Mouse (Mus musculus) hindbrain, embryonic 10.5 days (tissue): ENCODE measurements at regions not wholly inside any gene's neighbourhood (a gene's known extent, or its start where the extent isn't known, plus 50 kb on each side); places are given as distances from the start of the nearest gene placed in this dataset.

Experiments used
- DNase-seq: peaks from one replicate; pipeline ENCODE4 v3.0.0-alpha.2; 2017; ENCODE audit warnings: low spot score
- H3K27ac ChIP-seq: fragments of 300-500 bp; sonication (generic); 2 replicates; pipeline ENCODE4 v1.5.1; 2016; ENCODE audit warnings: mild to moderate bottlenecking, moderate library complexity
- H3K27me3 ChIP-seq: fragments of 300-500 bp; sonication (generic); 2 replicates; pipeline ENCODE4 v1.6.1; 2016; ENCODE audit warnings: mild to moderate bottlenecking; ENCODE audit not compliant: poor library complexity, insufficient read depth, severe bottlenecking
- H3K36me3 ChIP-seq: fragments of 300-500 bp; sonication (generic); 2 replicates; pipeline ENCODE4 v1.6.1; 2016; ENCODE audit warnings: mild to moderate bottlenecking, moderate library complexity
- H3K4me1 ChIP-seq: fragments of 300-500 bp; sonication (generic); replicated peaks from 2 replicates; pipeline ENCODE4 v1.6.1; 2016; ENCODE audit warnings: mild to moderate bottlenecking
- H3K4me3 ChIP-seq: fragments of 300-500 bp; sonication (generic); 2 replicates; pipeline ENCODE4 v1.5.1; 2016; ENCODE audit warnings: mild to moderate bottlenecking, moderate library complexity
- H3K9me3 ChIP-seq: fragments of 300-500 bp; sonication (generic); 2 replicates; pipeline ENCODE4 v1.6.1; 2016; ENCODE audit warnings: mild to moderate bottlenecking, moderate library complexity
- WGBS: fragments of 180-500 bp; shearing (Covaris S2); methylation state at CpG from one replicate; pipeline ENCODE4 v1.1.7; 2016; 5-methylcytosine and 5-hydroxymethylcytosine counted together

GRCm38 (mm10) chr1:137256294-137256693, 296.0 kb upstream of the Nr5a2 start:
- no peak overlapping the region for H3K4me3 ChIP-seq
- DNase-seq: no peak
- no peaks in the 10 kb centered on the region for H3K27me3 ChIP-seq
- H3K27ac ChIP-seq: no peak overlapping the region
- peaks cover 5% of the 10 kb centered on the region; the same call in 1 of the 2 replicates for H3K9me3 ChIP-seq
- no peaks in the 10 kb centered on the region for H3K36me3 ChIP-seq
- H3K4me1 ChIP-seq: peaks cover 18% of the 10 kb centered on the region
- 95% methylated on average over 3 of the region's 3 CpGs for WGBS

- Histone ChIP-seq H3K36me3 (no peaks in the 10 kb centered on the region), H3K27me3 (no peaks in the 10 kb centered on the region), H3K27ac (peak overlapping the region; percentile 75; the same call in 1 of the 2 replicates), H3K4me3 (no peak overlapping the region), H3K9me3 (peaks cover 5% of the 10 kb centered on the region; the same call in 1 of the 2 replicates), H3K4me1 (peaks cover 14% of the 10 kb centered on the region)
- DNase-seq: peak; percentile 25
Measured at GRCm38 (mm10) chr1:137255041-137255440, 294.8 kb upstream of the Nr5a2 start.

- Histone ChIP-seq H3K4me3 (no peak overlapping the region), H3K27me3 (no peaks in the 10 kb centered on the region), H3K4me1 (peaks cover 11% of the 10 kb centered on the region), H3K27ac (peak overlapping the region; percentile 75; the same call in 1 of the 2 replicates), H3K36me3 (no peaks in the 10 kb centered on the region), H3K9me3 (peaks cover 5% of the 10 kb centered on the region; the same call in 1 of the 2 replicates)
- no peak for DNase-seq
- 88% methylated on average over 1 of the region's 1 CpGs for WGBS
Measured at GRCm38 (mm10) chr1:137254634-137255033, 294.4 kb upstream of the Nr5a2 start.

GRCm38 (mm10) chr1:137227098-137227485, 266.8 kb upstream of the Nr5a2 start:
- Histone ChIP-seq H3K27me3 (peaks cover 12% of the 10 kb centered on the region; the same call in 1 of the 2 replicates), H3K4me1 (no peaks in the 10 kb centered on the region; the same call in 1 of the 2 replicates), H3K27ac (no peak overlapping the region), H3K36me3 (no peaks in the 10 kb centered on the region), H3K4me3 (no peak overlapping the region), H3K9me3 (peaks cover 3% of the 10 kb centered on the region; the same call in 1 of the 2 replicates)
- 75% methylated on average over 4 of the region's 4 CpGs for WGBS
- no peak for DNase-seq

GRCm38 (mm10) chr1:137226479-137227097, 266.3 kb upstream of the Nr5a2 start:
- peaks cover 12% of the 10 kb centered on the region; the same call in 1 of the 2 replicates for H3K27me3 ChIP-seq
- H3K4me3 ChIP-seq: no peak overlapping the region
- no peak for DNase-seq
- H3K36me3 ChIP-seq: no peaks in the 10 kb centered on the region
- H3K9me3 ChIP-seq: peaks cover 3% of the 10 kb centered on the region; the same call in 1 of the 2 replicates
- peaks cover 5% of the 10 kb centered on the region for H3K4me1 ChIP-seq
- WGBS: 79% methylated on average over 6 of the region's 6 CpGs
- H3K27ac ChIP-seq: no peak overlapping the region

- Histone ChIP-seq H3K4me1 (peaks cover 16% of the 10 kb centered on the region), H3K27ac (no peak overlapping the region), H3K9me3 (no peaks in the 10 kb centered on the region; the same call in 1 of the 2 replicates), H3K4me3 (no peak overlapping the region), H3K36me3 (no peaks in the 10 kb centered on the region), H3K27me3 (peaks cover 12% of the 10 kb centered on the region; the same call in 1 of the 2 replicates)
- DNase-seq: peak; percentile 42
- 31% methylated on average over 3 of the region's 3 CpGs for WGBS
Measured at GRCm38 (mm10) chr1:137225418-137225817, 265.2 kb upstream of the Nr5a2 start.

GRCm38 (mm10) chr1:137223052-137223451, 262.8 kb upstream of the Nr5a2 start:
- DNase-seq: no peak
- H3K36me3 ChIP-seq: no peaks in the 10 kb centered on the region
- peaks cover 12% of the 10 kb centered on the region; the same call in 1 of the 2 replicates for H3K27me3 ChIP-seq
- H3K9me3 ChIP-seq: no peaks in the 10 kb centered on the region; the same call in 1 of the 2 replicates
- 62% methylated on average over 10 of the region's 10 CpGs for WGBS
- H3K4me1 ChIP-seq: peaks cover 32% of the 10 kb centered on the region
- H3K4me3 ChIP-seq: no peak overlapping the region
- no peak overlapping the region for H3K27ac ChIP-seq

- H3K9me3 ChIP-seq: no peaks in the 10 kb centered on the region
- H3K4me1 ChIP-seq: peaks cover 32% of the 10 kb centered on the region
- no peaks in the 10 kb centered on the region for H3K36me3 ChIP-seq
- peak overlapping the region; percentile 76 for H3K27ac ChIP-seq
- H3K4me3 ChIP-seq: peak overlapping the region; percentile 46
- peaks cover 12% of the 10 kb centered on the region; the same call in 1 of the 2 replicates for H3K27me3 ChIP-seq
- 12% methylated on average over 25 of the region's 25 CpGs for WGBS
- peak; percentile 52 for DNase-seq
Measured at GRCm38 (mm10) chr1:137221087-137222057, 261.1 kb upstream of the Nr5a2 start.

GRCm38 (mm10) chr1:137220226-137220625, 260.0 kb upstream of the Nr5a2 start:
- Histone ChIP-seq H3K4me3 (no peak overlapping the region), H3K27me3 (peaks cover 12% of the 10 kb centered on the region; the same call in 1 of the 2 replicates), H3K27ac (peak overlapping the region; percentile 50), H3K9me3 (no peaks in the 10 kb centered on the region), H3K4me1 (peaks cover 32% of the 10 kb centered on the region), H3K36me3 (no peaks in the 10 kb centered on the region)
- 52% methylated on average over 6 of the region's 6 CpGs for WGBS
- DNase-seq: peak; percentile 51

GRCm38 (mm10) chr1:137218611-137219010, 258.4 kb upstream of the Nr5a2 start:
- Histone ChIP-seq H3K9me3 (no peaks in the 10 kb centered on the region), H3K4me3 (no peak overlapping the region), H3K27ac (no peak overlapping the region), H3K27me3 (peaks cover 5% of the 10 kb centered on the region; the same call in 1 of the 2 replicates), H3K36me3 (no peaks in the 10 kb centered on the region), H3K4me1 (peaks cover 32% of the 10 kb centered on the region)
- DNase-seq: no peak
- 84% methylated on average over 11 of the region's 11 CpGs for WGBS

GRCm38 (mm10) chr1:137218096-137218495, 257.8 kb upstream of the Nr5a2 start:
- peaks cover 5% of the 10 kb centered on the region; the same call in 1 of the 2 replicates for H3K27me3 ChIP-seq
- no peak for DNase-seq
- H3K4me1 ChIP-seq: peaks cover 32% of the 10 kb centered on the region
- no peak overlapping the region for H3K4me3 ChIP-seq
- WGBS: 70% methylated on average over 4 of the region's 4 CpGs
- no peak overlapping the region for H3K27ac ChIP-seq
- no peaks in the 10 kb centered on the region for H3K9me3 ChIP-seq
- no peaks in the 10 kb centered on the region for H3K36me3 ChIP-seq

- WGBS: 95% methylated on average over 5 of the region's 5 CpGs
- Histone ChIP-seq H3K27ac (no peak overlapping the region), H3K9me3 (no peaks in the 10 kb centered on the region), H3K36me3 (no peaks in the 10 kb centered on the region), H3K27me3 (no peaks in the 10 kb centered on the region), H3K4me1 (peaks cover 32% of the 10 kb centered on the region), H3K4me3 (no peak overlapping the region)
- DNase-seq: no peak
Measured at GRCm38 (mm10) chr1:137217206-137217605, 257.0 kb upstream of the Nr5a2 start.
